Mouse (Mus musculus): Measurements from ENCODE around the gene Cttnbp2. TPM values are rescaled to one million over a fixed set of nuclear protein-coding genes. Genes with fewer than 3 reads are reported as not detected.
"Not testable (repeated sequence)": the region's sequence is repeated elsewhere in the genome, so short reads cannot be mapped to it uniquely, and the experiment has no call there.

Gene Cttnbp2
- polyA plus RNA-seq, 1 experiment from 2014 or later: 20.7 TPM

DNA sequence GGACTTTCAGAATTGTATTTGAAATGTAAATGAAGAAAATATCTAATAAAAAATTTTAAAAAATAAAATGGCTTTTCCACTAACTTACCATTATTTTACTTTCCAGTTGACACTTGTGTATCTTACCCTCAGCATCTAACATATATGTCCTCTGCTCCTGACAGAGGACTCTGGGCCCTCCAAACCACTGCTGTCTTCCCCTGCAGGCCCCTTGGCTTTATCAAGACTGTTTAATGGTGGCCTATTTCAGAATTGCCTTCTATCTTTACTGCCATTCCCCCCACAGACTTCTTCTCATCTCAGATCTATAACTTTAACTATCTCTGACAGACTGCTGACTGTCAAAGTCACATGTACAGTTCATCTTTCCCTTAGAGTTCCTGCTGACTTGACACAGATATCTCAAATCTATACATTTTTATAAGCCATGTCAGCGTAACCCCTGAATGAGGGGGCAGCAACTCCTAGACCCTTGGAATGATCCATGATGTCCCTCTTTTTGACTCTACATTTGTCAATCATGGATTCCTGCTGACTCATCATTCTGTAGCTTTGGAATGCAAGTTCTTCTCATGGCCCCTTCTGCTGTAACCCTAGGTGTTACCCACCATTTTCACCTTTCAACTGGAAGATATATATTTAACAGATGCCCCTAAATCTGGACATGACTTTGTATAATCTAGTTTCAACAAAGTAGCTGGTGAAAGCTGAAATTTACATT is 103.0 kb downstream of the Cttnbp2 start:
- no peak overlapping the region for H3K4me3 ChIP-seq
- no peaks in the 10 kb centered on the region for H3K4me1 ChIP-seq
- no peak for ATAC-seq (ENCODE audit: insufficient number of reproducible peaks, insufficient read depth, low FRiP score, low TSS enrichment)
- no peaks in the 10 kb centered on the region for H3K9me3 ChIP-seq
- no peaks in the 10 kb centered on the region for H3K36me3 ChIP-seq
- 90% methylated on average over 1 of the region's 1 CpGs for WGBS
- H3K4me2 ChIP-seq (replicated peaks): no peak overlapping the region
- no peak overlapping the region for H3K27ac ChIP-seq
- no peaks in the 10 kb centered on the region for H3K27me3 ChIP-seq
- H3K9ac ChIP-seq: no peak overlapping the region

DNA sequence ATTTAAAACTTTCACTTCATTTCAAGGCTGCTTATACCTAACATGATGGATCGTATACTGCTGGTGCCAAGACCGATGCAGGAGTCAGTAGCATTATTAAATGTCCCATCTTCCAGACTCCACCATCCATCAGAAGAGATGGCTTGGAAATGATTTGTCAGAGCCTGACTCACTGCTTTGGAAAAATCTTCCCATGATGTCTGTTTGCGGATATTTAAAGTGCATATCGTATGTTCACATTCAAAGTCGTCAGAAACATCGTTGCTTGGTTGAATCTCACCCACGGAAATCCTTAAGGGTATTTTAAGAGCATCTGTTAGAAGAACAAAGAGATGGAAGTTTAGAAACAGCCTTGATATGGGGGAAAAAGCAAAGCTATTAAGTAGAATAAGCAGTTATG is 106.2 kb downstream of the Cttnbp2 start:
- Histone ChIP-seq H3K4me3 (no peak overlapping the region), H3K27ac (no peak overlapping the region), H3K4me1 (no peaks in the 10 kb centered on the region), H3K27me3 (no peaks in the 10 kb centered on the region), H3K4me2 (replicated peaks) (no peak overlapping the region), H3K9ac (no peak overlapping the region), H3K9me3 (no peaks in the 10 kb centered on the region), H3K36me3 (peaks cover 11% of the 10 kb centered on the region)
- ATAC-seq (ENCODE audit: insufficient number of reproducible peaks, insufficient read depth, low FRiP score, low TSS enrichment): no peak
- WGBS: 96% methylated on average over 7 of the region's 7 CpGs

DNA sequence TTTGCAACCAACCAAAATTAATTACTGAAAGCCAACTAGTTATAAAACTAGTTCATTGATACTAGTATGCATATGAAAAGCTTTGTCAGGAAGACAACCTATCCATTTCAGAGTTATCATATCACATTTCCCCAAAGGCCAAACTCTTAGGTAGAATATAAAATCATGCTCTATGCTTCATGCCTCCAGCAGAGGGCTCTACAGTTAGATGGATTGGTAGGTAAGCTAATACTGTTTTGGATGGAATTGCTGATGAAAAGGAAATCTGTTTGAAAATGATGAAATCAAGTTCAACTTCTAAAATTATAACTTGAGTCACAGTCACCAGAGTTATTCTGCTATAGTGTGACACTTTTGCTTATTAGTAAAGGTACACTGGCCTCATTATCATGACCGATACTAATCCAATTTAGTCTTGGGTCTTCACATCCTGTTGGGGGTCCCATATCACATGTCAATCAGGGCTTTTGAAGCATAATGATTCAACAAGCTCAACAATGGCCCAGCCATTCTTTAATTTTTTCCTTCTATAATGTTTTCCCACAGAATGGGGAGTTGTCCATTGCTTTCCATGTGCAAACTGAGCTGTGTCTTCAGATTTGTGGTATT is 113.5 kb downstream of the Cttnbp2 start:
- H3K27ac ChIP-seq: no peak overlapping the region
- H3K4me1 ChIP-seq: no peaks in the 10 kb centered on the region
- H3K4me3 ChIP-seq: no peak overlapping the region
- no peak for ATAC-seq (ENCODE audit: insufficient number of reproducible peaks, insufficient read depth, low FRiP score, low TSS enrichment)
- H3K27me3 ChIP-seq: no peaks in the 10 kb centered on the region
- H3K4me2 ChIP-seq (replicated peaks): no peak overlapping the region
- 70% methylated on average over 1 of the region's 1 CpGs for WGBS
- no peaks in the 10 kb centered on the region for H3K9me3 ChIP-seq
- H3K9ac ChIP-seq: no peak overlapping the region
- peaks cover 20% of the 10 kb centered on the region for H3K36me3 ChIP-seq

DNA sequence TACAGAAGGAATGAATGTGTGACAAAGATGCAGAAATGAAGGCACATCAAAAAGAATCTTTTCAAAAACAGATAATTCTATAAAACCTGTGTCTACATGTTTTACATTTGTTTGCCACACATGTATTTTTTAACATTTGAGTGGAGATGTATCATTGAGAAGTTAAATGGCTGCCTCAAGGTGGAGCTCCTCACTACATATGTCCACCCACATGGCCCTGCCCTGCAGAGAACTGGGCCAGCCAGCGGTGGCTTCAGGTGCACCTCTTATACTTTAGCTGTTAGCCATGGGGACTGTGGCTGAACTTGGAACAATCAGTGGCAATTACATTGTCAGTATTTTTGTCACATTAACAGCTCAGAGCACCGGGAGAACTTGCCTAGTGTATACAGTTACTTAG is 133.3 kb downstream of the Cttnbp2 start:
- no peak overlapping the region for H3K27ac ChIP-seq
- no peaks in the 10 kb centered on the region for H3K9me3 ChIP-seq
- H3K27me3 ChIP-seq: no peaks in the 10 kb centered on the region
- peaks cover 5% of the 10 kb centered on the region; the same call in 1 of the 2 replicates for H3K36me3 ChIP-seq
- H3K9ac ChIP-seq: no peak overlapping the region
- WGBS: 72% methylated on average over 2 of the region's 2 CpGs
- no peak overlapping the region for H3K4me3 ChIP-seq
- no peak for ATAC-seq (ENCODE audit: insufficient number of reproducible peaks, insufficient read depth, low FRiP score, low TSS enrichment)
- H3K4me1 ChIP-seq: 0 out of 2 replicates have a peak, but pooled peaks cover 2% of the 10 kb centered on the region
- H3K4me2 ChIP-seq (replicated peaks): no peak overlapping the region

DNA sequence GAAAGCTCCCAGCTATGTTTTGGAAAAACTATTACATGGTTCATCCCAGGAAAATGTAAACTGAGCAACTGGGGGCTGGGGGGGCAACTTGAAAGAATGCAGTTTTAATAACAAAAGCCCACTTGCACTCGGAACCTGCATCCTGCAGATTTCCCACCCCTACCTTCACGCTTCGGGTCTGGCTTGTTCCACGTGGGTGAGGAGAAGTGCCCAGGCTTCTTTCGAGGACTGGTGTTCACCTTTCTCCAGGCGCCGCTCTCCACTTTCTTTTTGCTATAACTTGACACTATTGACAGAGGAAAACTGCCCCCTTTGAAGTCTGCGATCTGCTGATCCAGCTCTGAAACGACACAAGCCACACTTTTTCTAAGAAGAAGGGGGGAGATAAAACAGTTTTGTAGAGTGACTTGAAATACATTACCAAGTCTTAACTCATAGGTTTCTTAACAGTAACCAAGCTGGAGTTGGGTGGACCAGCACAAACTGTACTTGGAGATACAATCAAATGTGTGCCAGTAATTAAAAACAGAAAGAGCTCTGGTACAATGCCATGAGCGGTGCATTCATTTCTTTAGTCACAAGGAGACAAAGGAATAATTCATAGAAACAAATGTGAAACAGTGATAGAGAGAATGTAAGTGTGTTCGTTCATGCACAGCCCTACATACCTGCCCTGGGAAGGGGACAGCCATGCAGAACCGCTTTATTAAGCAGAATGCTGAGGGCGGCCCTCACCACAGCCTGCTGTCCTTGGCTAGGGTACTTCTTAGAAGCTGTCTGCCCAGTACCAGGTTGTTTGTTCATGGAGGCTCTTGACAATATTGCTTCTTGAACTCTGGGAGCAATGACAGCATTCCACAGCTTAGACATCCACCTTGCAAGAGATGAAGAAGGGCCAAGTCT is 134.1 kb downstream of the Cttnbp2 start:
- H3K36me3 ChIP-seq: peaks cover 5% of the 10 kb centered on the region; the same call in 1 of the 2 replicates
- H3K27me3 ChIP-seq: no peaks in the 10 kb centered on the region
- WGBS: 60% methylated on average over 13 of the region's 13 CpGs
- no peak overlapping the region for H3K4me2 ChIP-seq (replicated peaks)
- ATAC-seq (ENCODE audit: insufficient number of reproducible peaks, insufficient read depth, low FRiP score, low TSS enrichment): no peak
- no peak overlapping the region for H3K27ac ChIP-seq
- H3K9me3 ChIP-seq: no peaks in the 10 kb centered on the region
- H3K4me1 ChIP-seq: 0 out of 2 replicates have a peak, but pooled peaks cover 2% of the 10 kb centered on the region
- no peak overlapping the region for H3K4me3 ChIP-seq
- no peak overlapping the region for H3K9ac ChIP-seq

DNA sequence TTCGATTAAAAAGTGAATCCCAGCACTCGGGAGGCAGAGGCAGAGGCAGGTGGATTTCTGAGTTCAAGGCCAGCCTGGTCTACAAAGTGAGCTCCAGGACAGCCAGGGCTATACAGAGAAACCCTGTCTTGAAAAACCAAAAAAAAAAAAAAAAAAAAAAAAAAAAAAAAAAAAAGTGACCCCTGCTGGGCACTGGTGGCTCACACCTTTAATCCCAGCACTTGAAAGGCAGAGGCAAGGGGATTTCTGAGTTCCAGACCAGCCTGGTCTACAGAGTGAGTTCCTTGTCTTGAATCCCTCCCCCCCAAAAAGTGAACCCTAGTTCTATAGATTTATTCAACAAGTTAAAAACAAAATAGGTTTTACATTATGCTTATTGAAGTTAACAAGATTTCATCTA is 136.9 kb downstream of the Cttnbp2 start:
- not testable (repeated sequence) for ATAC-seq (ENCODE audit: insufficient number of reproducible peaks, insufficient read depth, low FRiP score, low TSS enrichment); H3K4me1 ChIP-seq; H3K9ac ChIP-seq; H3K36me3 ChIP-seq; H3K4me3 ChIP-seq; H3K4me2 ChIP-seq (replicated peaks); H3K9me3 ChIP-seq; H3K27me3 ChIP-seq; H3K27ac ChIP-seq
- WGBS: 92% methylated on average over 2 of the region's 2 CpGs

DNA sequence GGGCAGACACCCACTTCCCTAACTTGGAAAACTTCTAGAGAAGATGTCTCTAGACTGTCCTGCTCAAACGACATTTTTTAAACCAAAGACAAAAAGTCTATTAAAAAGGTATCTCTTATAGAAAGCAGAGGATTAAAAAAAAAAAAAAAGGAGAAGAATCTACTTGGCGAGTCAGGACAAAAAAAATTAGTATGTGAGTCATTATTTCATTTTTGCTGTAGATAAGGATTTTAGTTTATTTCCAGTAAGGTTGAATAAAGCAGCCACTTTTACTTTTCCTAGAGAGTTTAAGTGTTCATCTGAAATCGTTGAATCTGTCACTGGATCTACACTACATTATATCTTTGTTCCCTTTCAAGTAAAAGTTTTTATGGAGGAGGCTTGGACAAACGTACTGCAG is 139.9 kb downstream of the Cttnbp2 start:
- Histone ChIP-seq H3K36me3 (no peaks in the 10 kb centered on the region), H3K27ac (no peak overlapping the region)
- WGBS: 73% methylated on average over 4 of the region's 4 CpGs

DNA sequence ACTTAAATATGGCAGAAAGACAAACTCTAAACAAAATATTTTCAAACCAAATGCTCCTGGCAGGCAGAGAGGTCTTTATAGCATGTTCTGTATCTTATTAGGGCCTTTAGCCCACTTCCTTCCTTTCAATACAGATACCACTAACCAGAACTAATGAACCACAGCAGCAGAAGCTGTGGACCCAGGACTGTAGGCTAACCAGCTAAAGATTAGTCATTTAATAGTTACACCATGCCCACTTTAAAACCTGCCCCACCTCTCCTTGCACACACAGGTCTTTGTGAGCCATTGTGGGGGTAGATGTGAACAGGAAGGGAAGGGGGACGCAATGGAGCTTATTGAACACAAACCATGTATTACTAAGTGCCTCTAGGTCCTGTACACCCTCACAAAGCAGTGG is 141.0 kb downstream of the Cttnbp2 start:
- H3K4me1 ChIP-seq: no peaks in the 10 kb centered on the region
- H3K4me2 ChIP-seq (replicated peaks): no peak overlapping the region
- no peak overlapping the region for H3K27ac ChIP-seq
- H3K4me3 ChIP-seq: no peak overlapping the region
- no peak for ATAC-seq (ENCODE audit: insufficient number of reproducible peaks, insufficient read depth, low FRiP score, low TSS enrichment)
- WGBS: 63% methylated on average over 1 of the region's 1 CpGs
- H3K9ac ChIP-seq: no peak overlapping the region
- H3K27me3 ChIP-seq: no peaks in the 10 kb centered on the region
- no peaks in the 10 kb centered on the region for H3K9me3 ChIP-seq
- H3K36me3 ChIP-seq: no peaks in the 10 kb centered on the region

More for the DNA sequence above, 139.9 kb downstream of the Cttnbp2 start:
- no peaks in the 10 kb centered on the region for H3K27me3 ChIP-seq
- H3K4me1 ChIP-seq: no peaks in the 10 kb centered on the region
- no peak for ATAC-seq (ENCODE audit: insufficient number of reproducible peaks, insufficient read depth, low FRiP score, low TSS enrichment)
- H3K9ac ChIP-seq: no peak overlapping the region
- H3K4me2 ChIP-seq (replicated peaks): no peak overlapping the region
- no peaks in the 10 kb centered on the region for H3K9me3 ChIP-seq
- no peak overlapping the region for H3K4me3 ChIP-seq

DNA sequence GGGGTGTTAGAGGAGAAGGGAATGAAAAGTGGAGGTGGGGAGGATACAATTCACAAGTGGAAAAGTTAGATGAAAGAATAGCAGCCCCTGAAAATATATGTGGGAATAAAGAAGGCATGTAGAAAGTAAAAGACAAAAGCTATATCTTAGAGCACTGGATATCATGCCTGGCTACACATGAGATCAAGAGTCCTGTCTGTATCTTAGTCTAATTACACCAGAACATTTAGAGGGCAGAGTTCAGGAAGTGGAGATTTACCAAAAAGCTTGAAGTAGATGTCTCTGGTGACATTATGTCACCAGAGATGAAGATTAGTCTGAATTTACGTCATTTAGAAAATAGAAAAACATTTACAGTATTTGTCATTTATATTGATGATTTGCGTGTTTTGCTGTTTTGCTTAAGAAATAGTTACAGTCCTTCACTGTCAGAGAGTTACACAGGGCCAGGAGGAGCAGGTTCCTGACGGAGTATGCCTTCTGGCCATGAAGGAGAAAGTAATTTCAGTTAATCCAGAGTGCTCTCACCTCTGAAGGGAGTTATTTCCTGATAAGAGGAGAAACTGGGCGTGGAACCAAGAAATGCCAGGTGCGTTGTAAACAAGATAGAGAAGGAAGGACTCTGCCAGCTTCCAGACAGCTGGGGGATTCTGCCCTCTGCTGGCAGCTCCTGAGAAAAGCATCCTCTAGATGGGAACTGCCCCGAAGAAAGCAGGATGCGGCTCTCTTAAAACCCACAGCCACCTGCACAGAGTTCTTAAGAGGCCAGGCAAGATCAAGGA is 142.0 kb downstream of the Cttnbp2 start:
- no peak for ATAC-seq (ENCODE audit: insufficient number of reproducible peaks, insufficient read depth, low FRiP score, low TSS enrichment)
- no peak overlapping the region for H3K9ac ChIP-seq
- H3K9me3 ChIP-seq: no peaks in the 10 kb centered on the region
- no peaks in the 10 kb centered on the region for H3K27me3 ChIP-seq
- H3K4me2 ChIP-seq (replicated peaks): no peak overlapping the region
- H3K27ac ChIP-seq: no peak overlapping the region
- H3K36me3 ChIP-seq: no peaks in the 10 kb centered on the region
- no peak overlapping the region for H3K4me3 ChIP-seq
- no peaks in the 10 kb centered on the region for H3K4me1 ChIP-seq
- WGBS: 32% methylated on average over 7 of the region's 7 CpGs

DNA sequence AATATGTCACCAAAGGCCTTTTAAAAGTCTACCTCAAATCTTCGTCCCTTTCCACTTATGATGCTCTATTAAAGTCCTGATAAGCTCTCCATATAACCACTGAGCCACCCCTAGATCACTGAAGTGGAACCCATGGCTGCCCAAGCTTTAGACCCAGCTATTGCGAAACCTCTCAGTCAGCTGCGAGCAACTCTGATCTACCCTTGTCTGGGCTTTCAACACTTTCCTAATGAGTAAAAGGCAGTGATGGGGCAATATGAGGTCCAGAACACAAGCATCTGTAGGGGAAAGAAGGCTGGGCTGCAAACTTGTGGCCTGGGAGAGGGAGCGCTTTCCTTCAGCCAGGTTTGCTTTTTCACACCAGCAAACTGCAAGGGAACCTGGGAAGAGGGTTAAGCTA is 144.9 kb downstream of the Cttnbp2 start:
- no peaks in the 10 kb centered on the region for H3K27me3 ChIP-seq
- 86% methylated on average over 4 of the region's 4 CpGs for WGBS
- H3K9ac ChIP-seq: no peak overlapping the region
- ATAC-seq (ENCODE audit: insufficient number of reproducible peaks, insufficient read depth, low FRiP score, low TSS enrichment): no peak
- no peak overlapping the region for H3K4me3 ChIP-seq
- no peak overlapping the region for H3K27ac ChIP-seq
- H3K4me2 ChIP-seq (replicated peaks): no peak overlapping the region
- H3K36me3 ChIP-seq: no peaks in the 10 kb centered on the region
- H3K4me1 ChIP-seq: no peaks in the 10 kb centered on the region
- no peaks in the 10 kb centered on the region for H3K9me3 ChIP-seq

DNA sequence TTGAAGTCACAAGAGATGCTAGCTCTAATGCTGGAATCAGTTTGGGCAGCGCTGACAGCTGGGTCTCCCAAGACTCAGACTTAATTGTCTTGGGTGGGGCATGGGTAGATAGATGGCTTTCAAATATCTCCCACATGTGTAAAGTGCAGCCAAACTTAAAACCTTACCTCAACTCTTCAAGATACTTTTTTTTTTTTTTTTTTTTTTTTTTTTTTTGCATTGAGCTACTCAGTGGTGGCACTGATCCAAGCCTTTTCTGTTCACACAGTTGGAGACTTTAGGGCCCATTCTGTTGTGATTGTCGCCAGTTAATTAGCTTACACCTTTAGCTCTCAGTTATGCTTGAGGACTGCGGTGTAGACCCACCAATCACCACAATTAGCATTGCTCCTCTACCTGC is 145.6 kb downstream of the Cttnbp2 start:
- no peak overlapping the region for H3K9ac ChIP-seq
- ATAC-seq (ENCODE audit: insufficient number of reproducible peaks, insufficient read depth, low FRiP score, low TSS enrichment): no peak
- H3K4me1 ChIP-seq: no peaks in the 10 kb centered on the region
- WGBS: 80% methylated on average over 3 of the region's 3 CpGs
- H3K9me3 ChIP-seq: no peaks in the 10 kb centered on the region
- no peak overlapping the region for H3K27ac ChIP-seq
- no peak overlapping the region for H3K4me2 ChIP-seq (replicated peaks)
- H3K36me3 ChIP-seq: no peaks in the 10 kb centered on the region
- H3K27me3 ChIP-seq: no peaks in the 10 kb centered on the region
- H3K4me3 ChIP-seq: no peak overlapping the region
